Mouse (Mus musculus) heart, embryonic 16.5 days (tissue): ENCODE results near the gene Olfr1375. TPM values are rescaled to one million over a fixed set of nuclear protein-coding genes. Genes with fewer than 3 reads are reported as not detected.
A peak's percentile ranks its signal among the peaks of the same experiment; 100 is the strongest.
"Not testable (repeated sequence)": the region's sequence is repeated elsewhere in the genome, so short reads cannot be mapped to it uniquely, and the experiment has no call there.

Experiments used
- ATAC-seq: fragments of 200-750 bp; cut with Nextera tagmentation; replicated peaks from 2 replicates; pipeline ENCODE4 v1.8.0; 2017; ENCODE audit warnings: moderate number of reproducible peaks; ENCODE audit not compliant: insufficient read depth, low FRiP score; ENCODE audit errors: extremely low read depth
- H3K27ac ChIP-seq: fragments of 300-500 bp; sonication (generic); 2 replicates; pipeline ENCODE4 v1.5.1; 2014; ENCODE audit warnings: mild to moderate bottlenecking, low read length, control low read depth, moderate library complexity
- H3K27me3 ChIP-seq: fragments of 300-500 bp; sonication (generic); 2 replicates; pipeline ENCODE4 v1.6.1; 2014; ENCODE audit warnings: low read length, mixed read lengths; ENCODE audit not compliant: control insufficient read depth, insufficient read depth
- H3K36me3 ChIP-seq: fragments of 300-500 bp; sonication (generic); 2 replicates; pipeline ENCODE4 v1.6.1; 2014; ENCODE audit not compliant: control insufficient read depth, insufficient read depth
- H3K4me1 ChIP-seq: fragments of 300-500 bp; sonication (generic); 2 replicates; pipeline ENCODE4 v1.6.1; 2014; ENCODE audit warnings: low read length, mixed read lengths; ENCODE audit not compliant: control insufficient read depth, insufficient read depth
- H3K4me2 ChIP-seq: fragments of 300-500 bp; sonication (generic); 2 replicates; pipeline ENCODE4 v1.6.1; 2014; ENCODE audit warnings: low read depth, mild to moderate bottlenecking, control low read depth, low read length
- H3K4me3 ChIP-seq: fragments of 300-500 bp; sonication (generic); 2 replicates; pipeline ENCODE4 v1.5.1; 2014; ENCODE audit warnings: mild to moderate bottlenecking, control low read depth, low read length
- H3K9ac ChIP-seq: fragments of 300-500 bp; sonication (generic); 2 replicates; pipeline ENCODE4 v1.6.1; 2014; ENCODE audit warnings: low read length, control low read depth
- H3K9me3 ChIP-seq: fragments of 300-500 bp; sonication (generic); replicated peaks from 2 replicates; pipeline ENCODE4 v1.6.1; 2016; ENCODE audit warnings: low read length; ENCODE audit not compliant: control insufficient read depth
- WGBS: fragments of 180-500 bp; shearing (Covaris S2); extraction: QIAGEN DNeasy Blood & Tissue Kit; methylation state at CpG from one replicate; pipeline ENCODE4 v1.1.7; 2014; 5-methylcytosine and 5-hydroxymethylcytosine counted together
- polyA plus RNA-seq: library from polyadenylated mRNA; unstranded; fragments of >200 nt; fragmentation: Nextera tagmentation; extraction: Ambion mirVana; gene quantifications from 2 replicates; pipeline ENCODE4 v1.2.1, GENCODE M21; 2015

Olfr1375 gene
- polyA plus RNA-seq, 1 experiment from 2014 or later: not detected

DNA sequence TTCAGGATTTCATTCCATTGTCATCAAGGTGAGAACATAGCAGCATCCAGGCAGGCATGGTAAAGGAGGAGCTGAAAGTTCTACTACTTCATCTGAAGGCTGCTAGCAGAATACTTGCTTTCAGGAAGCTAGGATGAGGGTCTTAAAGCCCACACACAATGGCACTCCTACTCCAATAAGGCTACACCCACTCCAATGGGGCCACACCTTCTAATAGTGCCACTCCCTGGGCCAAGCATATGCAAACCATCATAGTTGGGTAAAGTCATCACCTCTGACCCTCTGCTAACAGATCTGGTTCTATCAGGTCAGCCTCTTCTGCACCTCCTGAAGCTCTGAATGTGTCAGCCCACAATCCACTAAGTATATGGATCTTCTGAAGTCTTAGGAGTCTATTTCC lies 13.8 kb upstream of the Olfr1375 start:
- not testable (repeated sequence) for H3K4me2 ChIP-seq

DNA sequence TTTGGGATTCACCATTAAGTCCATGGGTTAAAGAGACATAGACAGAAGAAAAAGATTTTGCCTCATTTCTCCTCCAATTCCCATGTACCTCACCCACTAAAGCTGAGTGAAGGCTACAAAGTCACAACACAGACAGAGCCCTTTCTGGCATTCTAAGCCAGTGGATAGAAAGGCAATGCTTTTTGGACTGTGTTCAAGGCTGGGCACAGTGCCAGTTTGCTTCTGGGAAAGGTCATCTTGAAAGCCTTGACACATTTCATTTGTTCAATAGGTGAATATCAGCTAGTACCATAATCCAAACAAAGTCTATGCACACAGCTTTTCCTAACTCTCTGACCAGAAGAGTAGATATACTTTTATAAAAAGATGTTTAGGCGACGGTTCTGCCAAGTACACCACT lies 12.0 kb upstream of the Olfr1375 start:
- Histone ChIP-seq H3K27ac (no peak overlapping the region), H3K4me2 (no peak overlapping the region), H3K9ac (no peak overlapping the region), H3K36me3 (no peaks in the 10 kb centered on the region), H3K9me3 (no peaks in the 10 kb centered on the region), H3K4me1 (no peaks in the 10 kb centered on the region), H3K4me3 (no peak overlapping the region), H3K27me3 (no peaks in the 10 kb centered on the region; the same call in 1 of the 2 replicates)
- no peak for ATAC-seq
- WGBS: 48% methylated on average over 2 of the region's 2 CpGs

More for the DNA sequence above, 13.8 kb upstream of the Olfr1375 start:
- not testable (repeated sequence) for H3K9ac ChIP-seq, ATAC-seq, H3K9me3 ChIP-seq, H3K4me1 ChIP-seq, H3K27ac ChIP-seq, H3K27me3 ChIP-seq, H3K36me3 ChIP-seq, H3K4me3 ChIP-seq

DNA sequence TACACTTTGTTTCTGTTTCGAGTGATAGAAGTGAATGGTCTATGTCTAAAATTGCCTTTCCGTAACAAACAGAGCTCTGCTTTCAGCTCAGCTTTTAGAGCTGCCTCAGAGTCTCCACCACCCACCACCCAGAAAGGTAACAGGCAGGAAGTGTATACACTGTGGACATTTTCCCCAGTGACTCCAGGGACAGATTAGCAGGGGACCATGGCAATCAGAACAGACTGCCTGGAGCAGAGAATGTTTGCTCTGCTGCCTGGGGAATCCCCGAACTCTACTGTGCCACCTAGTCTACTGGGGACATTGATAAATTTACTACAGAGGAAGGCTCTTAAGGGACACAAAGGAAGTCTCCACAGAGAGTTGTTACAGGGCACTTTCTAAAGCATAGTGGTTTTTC lies 3.1 kb upstream of the Olfr1375 start:
- ATAC-seq, H3K4me1 ChIP-seq, H3K4me2 ChIP-seq, H3K27me3 ChIP-seq, H3K9me3 ChIP-seq, H3K4me3 ChIP-seq, H3K36me3 ChIP-seq, H3K27ac ChIP-seq, H3K9ac ChIP-seq: not testable (repeated sequence)
- 66% methylated on average over 3 of the region's 3 CpGs for WGBS

DNA sequence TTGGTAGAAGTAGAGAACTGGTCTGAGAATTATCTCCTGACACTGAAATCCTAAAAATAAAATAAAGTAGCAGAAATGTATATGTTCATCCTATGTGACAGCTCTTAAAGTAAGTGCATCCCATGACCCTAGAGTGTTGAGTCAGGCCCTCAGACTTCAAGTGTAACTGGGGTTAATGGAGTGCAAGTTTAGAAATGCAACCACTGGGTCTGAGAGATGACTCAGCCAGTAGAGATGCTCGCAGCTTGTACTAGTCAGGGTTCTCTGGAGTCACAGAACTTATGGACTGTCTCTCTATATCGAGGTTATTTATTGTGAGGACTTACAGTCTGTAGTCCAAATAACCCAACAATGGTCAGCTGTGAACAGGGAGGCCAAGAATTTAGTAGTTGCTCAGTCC lies 3.8 kb downstream of the Olfr1375 start:
- Histone ChIP-seq H3K9ac (no peak overlapping the region), H3K4me3 (no peak overlapping the region), H3K9me3 (no peaks in the 10 kb centered on the region), H3K4me2 (no peak overlapping the region), H3K36me3 (no peaks in the 10 kb centered on the region), H3K27me3 (no peaks in the 10 kb centered on the region; the same call in 1 of the 2 replicates), H3K4me1 (no peaks in the 10 kb centered on the region), H3K27ac (no peak overlapping the region)
- no peak for ATAC-seq
- 48% methylated on average over 2 of the region's 2 CpGs for WGBS

- Histone ChIP-seq H3K9ac (no peak overlapping the region), H3K4me2 (no peak overlapping the region), H3K36me3 (no peaks in the 10 kb centered on the region), H3K27me3 (no peaks in the 10 kb centered on the region; the same call in 1 of the 2 replicates), H3K9me3 (no peaks in the 10 kb centered on the region), H3K4me1 (no peaks in the 10 kb centered on the region), H3K27ac (no peak overlapping the region), H3K4me3 (no peak overlapping the region)
- 34% methylated on average over 3 of the region's 3 CpGs for WGBS
- ATAC-seq: no peak
Observed at GRCm38 (mm10) chr11:51053230-51053629, 5.3 kb downstream of the Olfr1375 start.

DNA sequence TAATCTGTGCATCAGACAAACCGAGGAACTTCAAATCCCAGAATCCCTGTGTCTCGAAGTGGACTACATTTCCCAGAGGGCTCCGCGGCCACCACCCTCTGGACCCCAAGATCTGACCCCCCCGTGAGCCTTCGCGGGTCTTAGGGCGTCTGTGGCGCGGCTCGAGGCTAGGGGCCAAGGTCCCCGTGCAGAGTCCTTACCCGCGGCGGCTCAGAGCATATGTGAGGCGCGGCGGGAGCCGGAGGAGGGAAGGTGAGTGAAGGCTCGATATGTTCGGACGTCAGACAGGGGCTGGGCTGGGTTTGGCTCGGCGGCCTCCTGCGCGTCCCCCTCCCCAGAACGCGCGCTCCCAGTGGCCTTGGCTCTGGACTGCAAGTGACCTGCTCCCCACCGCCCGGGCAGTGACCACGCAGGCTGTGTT lies 11.3 kb downstream of the Olfr1375 start, which contains the start of gene Zfp354a:
Gene Zfp354a, plus strand, starts transcription at position 107 of the 421 bp plus-strand sequence.
- ATAC-seq: peak; percentile 93
- H3K27ac ChIP-seq: 0 out of 2 replicates have a peak within 1 kb of the TSS, but pooled peaks have one; percentile 54
- under 1% methylated on average over 32 of the region's 32 CpGs for WGBS

DNA sequence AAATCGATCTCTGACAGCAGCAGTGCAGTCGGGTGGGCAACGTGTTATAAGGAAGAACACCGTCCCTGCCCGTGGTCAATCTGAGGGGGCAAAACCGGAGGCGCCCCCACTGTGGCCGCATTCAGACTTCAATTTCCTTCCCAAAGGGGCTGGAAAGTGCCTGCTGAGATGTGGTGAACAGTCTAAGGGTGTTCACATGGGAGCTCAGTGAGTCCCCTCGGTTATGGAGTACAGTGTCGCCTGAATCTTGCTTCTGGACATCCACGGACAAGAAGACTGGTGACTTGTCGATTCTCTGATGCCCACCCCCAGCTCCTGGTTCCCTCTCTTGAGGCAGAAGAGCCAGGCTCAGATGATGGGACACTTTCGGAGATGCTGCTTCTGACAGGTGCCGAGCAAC lies 11.7 kb downstream of the Olfr1375 start:
- ATAC-seq: no peak
- H3K9me3 ChIP-seq: no peaks in the 10 kb centered on the region
- peaks cover 7% of the 10 kb centered on the region for H3K4me1 ChIP-seq
- peak overlapping the region; percentile 91 for H3K9ac ChIP-seq
- no peaks in the 10 kb centered on the region for H3K36me3 ChIP-seq
- H3K4me2 ChIP-seq: peak overlapping the region; percentile 89
- H3K27ac ChIP-seq: no peak overlapping the region
- H3K4me3 ChIP-seq: peak overlapping the region; percentile 91
- WGBS: 12% methylated on average over 14 of the region's 14 CpGs
- no peaks in the 10 kb centered on the region; the same call in 1 of the 2 replicates for H3K27me3 ChIP-seq

More for the DNA sequence above, 11.3 kb downstream of the Olfr1375 start, which contains the start of gene Zfp354a:
- Histone ChIP-seq H3K4me2 (peak within 1 kb of the TSS; percentile 89), H3K36me3 (no peaks in the 10 kb centered on the region), H3K4me1 (peaks cover 7% of the 10 kb centered on the region), H3K9me3 (no peaks in the 10 kb centered on the region), H3K4me3 (peak within 1 kb of the TSS; percentile 91), H3K27me3 (no peaks in the 10 kb centered on the region; the same call in 1 of the 2 replicates), H3K9ac (peak within 1 kb of the TSS; percentile 91)

- Histone ChIP-seq H3K4me2 (no peak overlapping the region), H3K9me3 (no peaks in the 10 kb centered on the region), H3K4me3 (no peak overlapping the region), H3K27me3 (no peaks in the 10 kb centered on the region; the same call in 1 of the 2 replicates), H3K4me1 (peaks cover 7% of the 10 kb centered on the region), H3K36me3 (0 out of 2 replicates have a peak, but pooled peaks cover 2% of the 10 kb centered on the region), H3K27ac (no peak overlapping the region), H3K9ac (no peak overlapping the region)
- no peak for ATAC-seq
- WGBS: 97% methylated on average over 6 of the region's 6 CpGs
Observed at GRCm38 (mm10) chr11:51060981-51061380, 13.1 kb downstream of the Olfr1375 start.

DNA sequence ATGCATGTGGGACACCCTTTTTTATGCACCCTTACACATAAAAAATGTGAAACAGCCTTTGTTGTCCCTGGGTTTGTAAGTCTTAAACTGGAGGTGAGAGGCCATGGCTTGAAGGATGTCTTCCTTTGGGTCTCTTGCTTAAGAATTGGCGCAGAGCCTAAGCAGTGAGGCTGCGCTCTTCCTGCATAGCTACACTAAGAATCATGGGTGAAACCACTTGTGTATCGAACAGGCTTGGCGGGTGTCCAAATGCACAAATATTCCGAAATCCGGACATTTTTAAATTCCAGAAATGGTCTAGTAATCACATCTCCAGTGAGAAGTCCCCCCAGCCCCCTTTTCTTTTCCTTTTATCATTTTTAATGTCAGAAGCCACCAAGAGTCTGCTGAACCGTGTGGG lies 15.4 kb downstream of the Olfr1375 start:
- Histone ChIP-seq H3K27me3 (no peaks in the 10 kb centered on the region), H3K4me3 (no peak overlapping the region), H3K9ac (no peak overlapping the region), H3K9me3 (no peaks in the 10 kb centered on the region), H3K4me2 (no peak overlapping the region), H3K36me3 (peaks cover 13% of the 10 kb centered on the region), H3K27ac (no peak overlapping the region), H3K4me1 (peaks cover 7% of the 10 kb centered on the region)
- ATAC-seq: no peak
- WGBS: 77% methylated on average over 7 of the region's 7 CpGs
